Mouse (Mus musculus) effector memory CD4-positive, alpha-beta T cell, adult 7 months (primary cell): Measurements from ENCODE around the gene Lhfpl3. TPM values are rescaled to one million over a fixed set of nuclear protein-coding genes. Genes with fewer than 3 reads are reported as not detected.

Experiments
- polyA plus RNA-seq: library from polyadenylated mRNA; unstranded; fragments of 100-300 nt; shearing (Covaris generic); gene quantifications from one replicate; pipeline ENCODE4 v1.2.1, GENCODE M21; 2017

The Lhfpl3 gene
- not detected for polyA plus RNA-seq

GRCm38 (mm10) chr5:22745885-22746532, at the start of gene Lhfpl3:
Gene Lhfpl3, plus strand, starts transcription at chr5:22746059.

Other genes starting within 250 kb of the Lhfpl3 start
- gene Orc5, start 195.6 kb upstream of the Lhfpl3 start, polyA plus RNA-seq, result 23.3 TPM